Mouse (Mus musculus) erythroblast, adult 5-6 weeks (primary cell): ENCODE data around the gene Specc1. TPM values are rescaled to one million over a fixed set of nuclear protein-coding genes. Genes with fewer than 3 reads are reported as not detected.

Source experiments
- ATAC-seq: replicated peaks from 2 replicates; pipeline ENCODE4 v1.8.0; 2016; ENCODE audit warnings: moderate number of reproducible peaks, mild to moderate bottlenecking, moderate TSS enrichment, inconsistent platforms; ENCODE audit not compliant: poor library complexity, low FRiP score, severe bottlenecking
- total RNA-seq, 2 experiments: library from RNA; stranded (forward) in 1 of 2; stranded (reverse) in 1 of 2; fragments of 150-400 nt in 1 of 2; fragments of 200-764, 138-1000 nt in 1 of 2; gene quantifications; 2 replicates each; pipeline versions ENCODE4 v1.2.3 to v1.2.4; 2015 to 2017; ENCODE audit warnings: low replicate concordance in 2 of 2

The Specc1 gene
- total RNA-seq, 2 experiments from 2014 or later, result 950 to 2,020 TPM

DNA sequence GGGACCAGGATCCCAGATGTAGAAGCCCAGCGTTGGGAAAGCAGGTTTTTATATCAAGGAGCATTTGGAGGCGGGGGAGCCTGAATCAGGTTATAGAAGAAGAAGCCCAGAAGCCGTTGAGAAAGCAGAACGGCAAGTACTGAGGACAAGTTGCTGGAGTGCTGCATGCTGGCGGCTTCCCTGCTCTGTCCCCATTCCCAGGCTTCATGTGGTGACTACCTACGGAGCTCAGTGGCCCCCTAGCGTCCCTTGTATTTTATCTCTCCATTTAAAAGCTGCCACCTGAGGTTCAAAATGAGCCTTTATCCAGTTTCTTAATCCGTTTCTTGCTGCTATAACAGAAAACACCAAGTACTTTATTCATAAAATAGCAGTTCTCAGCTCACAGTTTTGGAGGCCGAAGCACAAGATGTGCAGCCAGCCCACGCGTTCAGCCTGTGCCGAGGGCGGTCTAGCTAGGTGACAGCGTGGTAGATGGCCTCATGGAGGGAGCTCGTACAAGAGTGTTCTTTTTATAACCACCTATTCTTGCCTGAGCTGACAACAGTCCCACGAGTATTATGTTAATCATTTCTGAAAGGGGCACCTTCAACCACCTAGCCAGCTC, 54.2 kb downstream of the Specc1 start:
- no peak for ATAC-seq

DNA sequence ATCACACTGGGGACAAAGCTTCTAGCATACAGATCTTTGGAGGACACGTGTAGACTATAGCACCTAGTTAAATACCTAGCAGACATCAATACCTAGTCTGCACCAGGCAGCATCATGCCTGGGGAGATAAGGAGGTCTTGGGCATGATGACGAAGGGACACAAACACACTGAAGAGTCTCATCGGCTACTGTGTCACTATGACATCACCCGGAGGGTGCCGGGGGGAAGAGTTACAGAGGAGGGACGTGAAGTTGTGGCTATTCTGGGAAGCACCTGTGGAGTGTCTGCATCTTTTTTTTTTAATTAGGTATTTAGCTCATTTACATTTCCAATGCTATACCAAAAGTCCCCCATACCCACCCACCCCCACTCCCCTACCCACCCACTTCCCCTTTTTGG, 55.5 kb downstream of the Specc1 start:
- ATAC-seq, result peak; percentile 11; the same call in 1 of the 2 replicates

- 0 out of 2 replicates have a peak, but pooled peaks have one; percentile 6 for ATAC-seq
Observed at GRCm38 (mm10) chr11:62013449-62013848, 56.9 kb downstream of the Specc1 start.

GRCm38 (mm10) chr11:62015071-62015654, 58.6 kb downstream of the Specc1 start:
- no peak for ATAC-seq

DNA sequence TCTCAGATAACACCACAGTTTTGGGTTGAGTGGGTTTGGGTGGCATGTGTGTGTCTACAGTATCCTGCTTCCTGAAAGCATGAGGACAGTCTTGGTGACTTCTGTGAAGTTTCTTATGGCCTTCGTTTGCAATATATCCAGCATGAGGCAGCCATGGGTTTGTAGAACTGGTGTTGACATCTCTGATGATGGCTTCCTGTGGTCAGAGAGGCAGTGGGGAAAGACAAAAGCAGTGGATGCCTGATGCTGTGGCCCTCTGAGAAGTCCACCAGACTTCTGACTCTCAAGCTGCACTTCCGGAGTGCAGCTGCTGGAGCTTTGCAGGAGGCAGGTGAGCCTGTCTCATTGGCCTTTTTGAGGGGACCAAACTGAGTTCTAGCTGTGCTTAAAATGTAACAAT, 60.4 kb downstream of the Specc1 start:
- no peak for ATAC-seq

DNA sequence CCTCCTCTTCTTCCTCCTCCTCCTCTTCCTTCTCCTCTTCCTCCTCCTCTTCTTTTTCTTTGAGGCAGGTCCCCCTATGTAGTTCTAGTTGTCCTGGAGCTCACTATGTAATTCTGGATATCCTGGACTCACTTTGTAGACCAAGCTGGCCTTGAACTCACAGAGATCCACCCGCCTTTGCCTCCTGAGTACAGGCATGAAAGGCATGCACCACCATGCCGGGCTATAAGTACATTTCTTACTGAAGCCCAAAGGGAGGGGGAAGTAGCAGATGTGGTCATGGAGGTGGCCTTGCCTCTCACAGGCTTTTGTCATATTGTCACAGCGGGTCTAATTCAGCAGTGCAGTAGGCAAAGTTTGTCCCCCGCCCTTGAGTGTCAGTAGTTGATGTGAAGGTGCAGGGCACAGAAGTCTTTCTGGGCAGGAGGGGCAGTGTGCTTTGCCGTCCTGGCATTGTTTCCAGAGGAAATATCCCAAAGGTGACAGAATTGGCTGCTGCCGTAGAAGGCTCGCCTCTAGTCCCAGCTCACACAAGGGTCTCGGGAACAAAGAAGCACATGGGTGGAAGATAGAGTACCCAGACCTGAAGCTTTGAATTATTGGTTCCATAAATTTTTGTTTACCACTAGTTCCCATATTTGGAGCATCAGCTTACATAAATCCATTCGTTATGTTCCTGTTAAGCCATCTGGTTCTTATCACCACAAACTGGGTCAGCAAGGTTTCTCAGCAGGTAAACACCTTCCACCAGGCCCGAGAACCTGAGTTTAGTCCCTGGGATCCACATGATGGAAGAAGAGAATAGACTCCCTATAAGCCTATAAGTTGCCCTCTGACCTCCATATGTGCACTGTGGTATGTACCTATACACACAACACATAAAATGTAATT, 62.0 kb downstream of the Specc1 start:
- no peak for ATAC-seq

GRCm38 (mm10) chr11:62019857-62020256, 63.3 kb downstream of the Specc1 start:
- ATAC-seq, result no peak

- ATAC-seq, result no peak
Observed at GRCm38 (mm10) chr11:62020898-62021297, 64.3 kb downstream of the Specc1 start.

DNA sequence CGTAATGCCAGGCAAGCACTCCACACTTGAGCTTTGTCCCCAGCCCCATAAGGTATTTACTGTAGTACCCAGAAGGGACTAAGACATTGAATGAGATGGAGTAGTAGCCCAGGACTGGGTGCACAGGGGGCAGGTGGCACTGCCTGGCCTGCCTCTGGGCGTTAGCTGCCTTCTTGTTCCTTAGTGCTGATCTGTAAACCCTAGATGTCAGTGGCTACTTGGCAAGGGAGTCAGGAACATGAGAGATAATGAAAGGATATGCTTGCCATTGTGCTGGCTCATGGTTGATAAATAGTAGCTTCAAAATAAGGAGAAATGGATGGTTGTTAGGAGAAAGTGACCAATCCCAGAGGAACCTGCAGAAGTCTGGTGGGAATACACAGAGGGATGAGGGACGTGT, 65.5 kb downstream of the Specc1 start:
- ATAC-seq, result 0 out of 2 replicates have a peak, but pooled peaks have one; percentile 12

DNA sequence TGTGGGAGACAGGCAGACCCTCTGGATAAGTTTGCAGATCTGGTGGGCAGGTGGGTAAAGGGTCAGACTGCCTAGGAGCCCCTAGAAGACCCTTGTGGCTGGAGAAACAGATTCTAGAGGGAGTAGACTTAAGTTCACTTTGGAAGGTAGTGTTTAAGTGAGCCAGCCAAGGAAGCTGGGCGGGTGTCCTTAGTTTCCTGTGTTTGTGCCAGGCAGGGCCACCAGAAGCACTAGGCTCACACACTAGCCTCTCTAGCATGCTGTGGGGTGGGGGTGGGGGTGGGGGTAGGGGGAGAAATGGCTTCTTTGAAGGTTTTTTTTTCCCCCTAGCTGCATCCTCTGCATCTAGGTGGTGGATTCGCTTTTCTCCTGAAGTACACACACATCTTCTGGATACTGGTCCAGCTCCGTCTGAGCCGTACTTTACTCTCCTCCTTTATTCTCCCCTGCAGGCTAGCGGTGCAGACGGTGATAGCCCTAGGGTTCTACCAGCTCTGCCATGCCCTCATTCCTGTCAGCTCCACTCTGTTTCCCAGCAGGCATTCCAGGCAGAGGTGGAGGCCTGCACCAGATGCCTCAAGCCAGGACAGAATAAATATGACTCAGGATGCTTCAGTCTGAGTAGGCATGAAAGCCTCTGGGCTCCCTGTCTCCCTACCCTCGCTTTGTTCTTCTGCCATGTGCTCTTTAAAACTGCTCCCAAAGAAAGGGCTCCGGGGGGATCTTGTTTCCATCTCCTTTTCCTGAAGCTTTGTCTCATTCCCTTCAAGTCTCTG, 66.3 kb downstream of the Specc1 start:
- ATAC-seq, result no peak

DNA sequence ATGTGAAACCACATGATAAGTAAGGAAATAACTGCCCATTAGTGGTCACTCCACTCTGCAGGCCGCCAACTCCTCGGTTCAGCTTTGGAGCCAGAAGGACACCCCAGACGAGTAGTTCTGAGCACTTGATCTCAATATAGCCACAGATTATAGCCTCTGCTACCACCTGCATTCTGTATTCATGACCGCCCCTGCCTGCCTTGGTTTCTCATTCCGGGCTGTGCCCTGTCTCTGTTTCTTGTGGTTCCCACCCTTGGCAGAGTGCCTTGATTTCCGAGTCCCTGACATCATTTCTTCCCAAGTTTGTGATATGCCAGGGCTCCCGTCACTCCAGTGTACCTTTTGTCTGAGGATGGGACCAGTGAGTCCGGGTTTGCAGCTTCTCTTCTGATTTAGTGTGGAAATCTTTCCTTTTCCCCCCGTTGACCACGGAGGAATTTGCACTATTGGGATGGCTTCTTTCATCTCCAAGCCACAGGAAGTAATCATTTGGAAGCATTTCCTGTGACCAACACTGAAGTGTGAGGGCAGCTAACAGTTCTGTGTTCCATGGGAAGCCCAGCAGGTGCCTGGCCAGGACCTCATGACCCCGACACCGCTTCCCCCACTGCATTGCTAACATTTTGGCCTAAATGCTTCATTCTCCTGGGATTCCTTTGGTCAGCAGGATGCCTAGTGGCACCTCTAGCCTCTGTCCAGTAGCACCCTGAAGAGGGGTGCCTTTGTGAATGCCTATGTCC, 67.1 kb downstream of the Specc1 start:
- ATAC-seq, result no peak

DNA sequence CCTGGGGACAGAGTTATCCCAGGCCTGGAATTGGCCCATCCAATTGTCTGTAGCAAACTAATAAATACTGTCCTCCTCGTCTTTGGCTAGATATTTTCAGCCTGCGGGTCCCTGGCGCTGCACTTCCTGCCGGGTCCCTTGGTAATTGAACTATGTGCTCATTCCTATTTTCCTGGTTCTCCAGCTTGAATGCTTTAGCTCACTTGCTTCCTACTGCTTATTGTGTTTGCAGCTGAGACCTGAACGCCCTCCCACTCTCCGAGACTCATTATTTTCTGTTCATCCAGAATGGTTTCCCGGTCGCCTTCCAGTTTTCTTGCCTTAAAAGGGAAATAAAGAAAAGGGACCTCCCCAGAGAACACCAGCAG, 67.7 kb downstream of the Specc1 start:
- ATAC-seq, result no peak

DNA sequence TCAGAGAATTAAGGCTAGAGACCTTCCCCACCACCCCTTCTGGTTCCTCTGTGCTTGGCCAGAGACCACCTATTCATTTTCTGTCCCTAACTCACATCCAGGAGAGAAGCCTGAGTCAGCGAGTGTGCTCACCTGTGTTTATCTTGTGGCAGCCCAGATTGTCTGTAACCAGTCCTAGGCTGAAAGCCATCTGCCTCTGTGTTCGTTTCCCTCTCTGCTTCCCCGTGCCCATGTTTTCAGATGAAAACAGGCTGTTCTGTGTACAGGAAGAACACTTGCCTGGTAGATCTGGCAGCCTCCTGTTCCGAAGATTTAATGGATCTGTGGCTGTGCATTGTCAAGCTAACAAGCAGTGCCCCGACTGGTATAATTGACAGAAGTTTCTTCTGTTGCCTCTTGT, 68.4 kb downstream of the Specc1 start:
- no peak for ATAC-seq

GRCm38 (mm10) chr11:62025770-62026169, 69.2 kb downstream of the Specc1 start:
- no peak for ATAC-seq

GRCm38 (mm10) chr11:62026345-62026815, 69.8 kb downstream of the Specc1 start:
- no peak for ATAC-seq

DNA sequence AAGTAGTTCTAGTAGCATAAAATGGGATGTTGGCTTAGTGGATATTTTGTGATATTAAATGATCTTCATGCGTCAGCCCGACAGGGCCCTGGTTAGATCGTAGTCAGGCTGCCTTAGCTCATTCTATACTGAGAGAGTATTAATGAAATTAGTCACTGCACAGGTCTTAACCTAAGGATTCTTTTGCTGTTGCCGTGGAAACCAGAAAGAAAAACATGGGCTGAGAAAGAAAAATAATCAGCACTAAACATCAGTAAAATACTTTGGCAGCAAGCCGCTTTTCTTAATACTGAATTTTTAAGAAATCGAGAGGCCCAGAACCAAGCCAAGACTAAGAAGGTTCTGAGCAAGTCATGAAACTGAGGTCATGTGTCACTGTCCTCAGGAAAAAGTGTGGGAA, 70.7 kb downstream of the Specc1 start:
- no peak for ATAC-seq

DNA sequence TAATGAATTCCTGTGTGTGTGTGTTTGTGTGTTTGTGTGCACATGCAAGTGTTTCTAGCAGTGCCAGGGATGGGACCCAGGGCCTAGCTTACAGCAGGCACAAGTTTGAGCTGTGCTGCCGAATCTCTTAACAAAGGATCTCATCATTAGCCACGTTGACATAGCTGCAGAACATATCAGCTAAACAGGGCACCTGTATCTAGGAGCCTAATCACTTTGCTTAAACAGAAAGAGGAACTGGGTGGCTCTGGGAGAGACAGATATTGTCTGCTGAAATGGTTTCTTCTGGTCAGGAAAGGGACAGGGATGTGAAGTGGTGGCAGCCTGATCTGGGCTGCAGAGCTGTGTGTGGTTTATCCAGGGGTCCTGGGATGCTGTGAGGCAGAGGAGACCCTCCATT, 71.1 kb downstream of the Specc1 start:
- no peak for ATAC-seq

DNA sequence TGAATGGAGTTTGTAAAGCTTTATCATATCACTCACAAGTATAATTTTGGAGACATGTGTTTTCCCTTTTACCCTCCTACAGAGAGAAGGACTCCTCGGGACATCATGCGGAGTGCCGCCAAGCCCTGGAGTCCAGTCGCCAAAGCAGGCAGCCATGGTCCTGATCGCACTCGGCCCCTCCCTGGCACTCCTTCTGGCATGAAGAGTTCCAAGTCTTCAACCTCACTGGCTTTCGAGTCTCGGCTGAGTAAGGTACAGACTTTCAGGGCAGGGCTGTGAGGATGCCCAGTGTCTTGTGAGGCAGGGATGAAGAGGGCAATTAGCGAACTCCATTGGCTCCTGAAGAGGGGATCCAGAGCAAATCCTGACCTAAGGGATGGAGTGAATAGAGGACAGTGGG, 72.6 kb downstream of the Specc1 start:
- no peak for ATAC-seq

DNA sequence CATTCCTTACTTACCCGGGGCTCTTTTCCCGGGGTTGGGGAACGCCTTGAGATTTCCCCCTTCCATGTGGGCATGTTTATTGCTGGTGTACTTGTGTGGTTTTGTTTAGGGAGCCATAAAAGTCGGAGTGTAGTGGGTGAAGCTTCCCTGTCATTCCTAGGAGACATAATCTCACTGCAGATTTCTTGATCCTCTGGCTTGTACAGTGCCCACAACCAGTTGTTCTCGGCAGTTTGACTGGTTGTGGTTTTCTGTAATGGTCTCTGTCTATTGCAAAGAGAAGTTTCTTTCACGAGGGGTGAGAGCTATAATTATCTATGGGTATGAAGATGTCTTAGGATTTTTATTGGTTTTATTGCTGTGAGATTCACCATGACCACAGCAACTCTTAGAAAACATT, 78.0 kb downstream of the Specc1 start:
- ATAC-seq, result no peak
